Mouse (Mus musculus) embryonic stem cell, embryonic (primary cell): Measurements from ENCODE around the gene Ak9.

Source experiments
- CTCF ChIA-PET, 4 experiments: fragments of 300-600 bp in 2 of 4; fragments of 350-600 bp in 2 of 4; sonication (Branson Sonifier 250); formaldehyde crosslinking; loops; one replicate each; lab custom pipeline; 2022; ENCODE audit warnings: inconsistent platforms in 2 of 4; lab: Charles Lee
- POLR2A ChIA-PET, 4 experiments: fragments of 300-600 bp in 2 of 4; fragments of 350-600 bp in 2 of 4; sonication (Branson Sonifier 250); formaldehyde crosslinking; loops; one replicate each; lab custom pipeline; 2022; ENCODE audit warnings: antibody characterized with exemption in 4 of 4, inconsistent platforms in 1 of 4; lab: Charles Lee

Gene Ak9

GRCm38 (mm10) chr10:41461057-41461722 is 157.4 kb downstream of the Ak9 start:
- ChIA-PET CTCF (interaction anchor here in 2 of 4 experiments (0.5 to 1.0 kb wide), 3 partner anchors 10 to 26 kb away, joined by 3 to 4 read pairs (median 3); no protein-coding TSS in a partner anchor), POLR2A (interaction anchor here (0.7 to 13.5 kb wide), 17 partner anchors 7 to 45 kb away, joined by 3 to 159 read pairs (median 9); partner anchors contain the start of genes Zbtb24 (in 4 of the 4), Mical1 (in 2 of the 4), Ppil6 (in 1 of the 4) and Smpd2 (in 1 of the 4))

- POLR2A ChIA-PET = interaction anchor here in 3 of 4 experiments (0.6 to 13.5 kb wide), 21 partner anchors 9 to 1206 kb away, joined by 3 to 159 read pairs (median 5); partner anchors contain the start of genes Zbtb24 (in 3 of the 3), Cd164 (in 2 of the 3), Mical1 (in 2 of the 3) and Ppil6 (in 1 of the 3)
- CTCF ChIA-PET = interaction anchor here in 1 of 4 experiments (1.1 kb wide), 1 partner anchor 41 kb away, joined by 4 read pairs; no protein-coding TSS in a partner anchor
Observed at GRCm38 (mm10) chr10:41464401-41464955, 160.7 kb downstream of the Ak9 start.

GRCm38 (mm10) chr10:41467325-41467724 is 163.5 kb downstream of the Ak9 start:
- ChIA-PET CTCF (interaction anchor here (0.6 to 1.6 kb wide), 11 partner anchors 9 to 612 kb away, joined by 3 to 9 read pairs (median 4); partner anchors contain the start of gene Mical1 (in 1 of the 4)), POLR2A (interaction anchor here (0.5 to 2.6 kb wide), 71 partner anchors 8 to 1731 kb away, joined by 3 to 70 read pairs (median 5); partner anchors contain the start of genes Zbtb24 (in 4 of the 4), Cd164 (in 3 of the 4), Mical1 (in 3 of the 4) and Ppil6 (in 3 of the 4))

- ChIA-PET POLR2A (interaction anchor here in 2 of 4 experiments (0.6 to 15.8 kb wide), 15 partner anchors 10 to 279 kb away, joined by 3 to 159 read pairs (median 6); partner anchors contain the start of genes Cd164 (in 2 of the 2), Zbtb24 (in 2 of the 2), Ppil6 (in 1 of the 2) and Smpd2 (in 1 of the 2)), CTCF (interaction anchor here in 1 of 4 experiments (1.3 kb wide), 1 partner anchor 167 kb away, joined by 3 read pairs; the partner anchor contains the start of gene Ak9)
Observed at GRCm38 (mm10) chr10:41470693-41471092, 166.9 kb downstream of the Ak9 start.

DNA sequence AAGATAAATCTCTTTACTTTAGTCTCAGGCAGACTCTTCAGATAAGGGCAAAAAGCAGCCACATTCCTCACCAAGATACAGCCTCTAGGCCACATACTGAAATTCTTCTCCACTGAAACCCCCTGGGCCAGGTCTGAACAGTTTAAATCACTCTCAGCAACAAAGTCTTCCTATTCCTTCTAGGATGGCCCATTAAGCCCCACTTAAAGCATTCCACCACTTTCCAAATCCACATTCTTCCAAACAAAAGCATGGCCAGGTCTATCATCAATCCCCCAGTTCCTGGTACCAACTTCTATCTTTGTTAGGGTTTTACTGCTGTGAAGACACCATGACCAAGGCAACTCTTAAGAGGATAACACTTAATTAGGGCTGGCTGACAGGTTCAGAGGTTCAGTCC is 168.8 kb downstream of the Ak9 start:
- POLR2A ChIA-PET = interaction anchor here in 3 of 4 experiments (0.9 to 15.8 kb wide), 20 partner anchors 9 to 47 kb away, joined by 3 to 159 read pairs (median 5); partner anchors contain the start of genes Zbtb24 (in 3 of the 3), Cd164 (in 1 of the 3), Ppil6 (in 1 of the 3) and Smpd2 (in 1 of the 3)
- CTCF ChIA-PET = no interaction called here

- CTCF ChIA-PET = no interaction called here
- POLR2A ChIA-PET = interaction anchor here in 3 of 4 experiments (0.6 to 15.8 kb wide), 20 partner anchors 8 to 237 kb away, joined by 3 to 159 read pairs (median 4); partner anchors contain the start of genes Zbtb24 (in 3 of the 3), Ppil6 (in 2 of the 3), Smpd2 (in 2 of the 3) and Cd164 (in 1 of the 3)
Observed at GRCm38 (mm10) chr10:41472962-41473481, 169.2 kb downstream of the Ak9 start.

DNA sequence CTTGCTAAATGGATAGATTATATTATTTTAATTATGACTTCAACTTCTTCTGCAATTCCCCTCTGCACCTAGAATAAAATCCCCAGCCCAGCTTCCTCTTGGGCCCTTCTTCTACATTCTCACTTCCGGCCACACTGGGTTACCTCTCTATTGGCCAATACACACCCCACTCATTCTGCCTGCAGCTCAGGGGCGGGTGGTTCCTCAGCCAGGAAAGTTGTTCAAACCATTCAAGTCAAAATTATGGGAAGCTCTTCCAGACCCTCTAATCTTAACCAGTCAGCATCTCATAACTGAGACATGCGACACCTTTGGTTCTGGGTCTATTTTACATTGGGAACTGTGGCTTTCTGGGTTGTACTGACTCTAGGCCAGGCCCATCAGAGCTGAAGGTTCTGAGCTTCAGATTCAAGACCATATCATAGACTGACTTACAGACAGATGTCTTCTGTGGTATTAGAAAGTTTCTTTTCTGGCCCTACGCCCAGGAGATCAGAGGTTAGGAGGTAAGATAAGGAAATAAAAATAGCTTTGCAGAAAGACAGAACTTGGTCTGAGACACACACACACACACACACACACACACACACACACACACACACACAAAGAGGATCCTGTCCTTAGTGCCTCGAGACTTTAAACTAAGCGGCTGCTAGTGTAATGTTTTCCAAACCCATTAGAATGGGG is 170.1 kb downstream of the Ak9 start:
- ChIA-PET CTCF (interaction anchor here in 1 of 4 experiments (0.6 kb wide), 1 partner anchor 203 kb away, joined by 3 read pairs; no protein-coding TSS in a partner anchor), POLR2A (interaction anchor here in 3 of 4 experiments (0.6 to 15.8 kb wide), 18 partner anchors 8 to 236 kb away, joined by 3 to 159 read pairs (median 4); partner anchors contain the start of genes Zbtb24 (in 3 of the 3), Cd164 (in 2 of the 3), Ppil6 (in 1 of the 3) and Smpd2 (in 1 of the 3))

- CTCF ChIA-PET = interaction anchor here in 2 of 4 experiments (0.7 to 1.4 kb wide), 2 partner anchors 40 to 205 kb away, joined by 3 read pairs; no protein-coding TSS in a partner anchor
- POLR2A ChIA-PET = interaction anchor here in 3 of 4 experiments (0.7 to 15.8 kb wide), 11 partner anchors 8 to 291 kb away, joined by 3 to 159 read pairs (median 12); partner anchors contain the start of genes Zbtb24 (in 2 of the 3), Cd164 (in 1 of the 3), Ppil6 (in 1 of the 3) and Smpd2 (in 1 of the 3)
Observed at GRCm38 (mm10) chr10:41474981-41475391, 171.2 kb downstream of the Ak9 start.

- CTCF ChIA-PET = interaction anchor here in 2 of 4 experiments (0.6 to 1.7 kb wide), 4 partner anchors 9 to 172 kb away, joined by 3 to 8 read pairs (median 4); partner anchors contain the start of gene Ak9 (in 1 of the 2)
- POLR2A ChIA-PET = interaction anchor here in 3 of 4 experiments (0.5 to 15.8 kb wide), 24 partner anchors 9 to 1218 kb away, joined by 3 to 159 read pairs (median 10); partner anchors contain the start of genes Zbtb24 (in 3 of the 3), Cd164 (in 2 of the 3), Ppil6 (in 2 of the 3) and Smpd2 (in 2 of the 3)
Observed at GRCm38 (mm10) chr10:41476171-41477017, 172.6 kb downstream of the Ak9 start, which contains the start of gene Mical1. TSS of gene Mical1 (plus strand) at chr10:41476314.

GRCm38 (mm10) chr10:41477018-41477277 is 173.2 kb downstream of the Ak9 start:
- ChIA-PET POLR2A (interaction anchor here in 3 of 4 experiments (0.5 to 15.8 kb wide), 21 partner anchors 9 to 1218 kb away, joined by 4 to 159 read pairs (median 12); partner anchors contain the start of genes Cd164 (in 2 of the 3), Zbtb24 (in 2 of the 3), Ppil6 (in 1 of the 3) and Smpd2 (in 1 of the 3)), CTCF (interaction anchor here in 1 of 4 experiments (1.2 to 1.7 kb wide), 2 partner anchors 9 to 29 kb away, joined by 4 to 8 read pairs; no protein-coding TSS in a partner anchor)

DNA sequence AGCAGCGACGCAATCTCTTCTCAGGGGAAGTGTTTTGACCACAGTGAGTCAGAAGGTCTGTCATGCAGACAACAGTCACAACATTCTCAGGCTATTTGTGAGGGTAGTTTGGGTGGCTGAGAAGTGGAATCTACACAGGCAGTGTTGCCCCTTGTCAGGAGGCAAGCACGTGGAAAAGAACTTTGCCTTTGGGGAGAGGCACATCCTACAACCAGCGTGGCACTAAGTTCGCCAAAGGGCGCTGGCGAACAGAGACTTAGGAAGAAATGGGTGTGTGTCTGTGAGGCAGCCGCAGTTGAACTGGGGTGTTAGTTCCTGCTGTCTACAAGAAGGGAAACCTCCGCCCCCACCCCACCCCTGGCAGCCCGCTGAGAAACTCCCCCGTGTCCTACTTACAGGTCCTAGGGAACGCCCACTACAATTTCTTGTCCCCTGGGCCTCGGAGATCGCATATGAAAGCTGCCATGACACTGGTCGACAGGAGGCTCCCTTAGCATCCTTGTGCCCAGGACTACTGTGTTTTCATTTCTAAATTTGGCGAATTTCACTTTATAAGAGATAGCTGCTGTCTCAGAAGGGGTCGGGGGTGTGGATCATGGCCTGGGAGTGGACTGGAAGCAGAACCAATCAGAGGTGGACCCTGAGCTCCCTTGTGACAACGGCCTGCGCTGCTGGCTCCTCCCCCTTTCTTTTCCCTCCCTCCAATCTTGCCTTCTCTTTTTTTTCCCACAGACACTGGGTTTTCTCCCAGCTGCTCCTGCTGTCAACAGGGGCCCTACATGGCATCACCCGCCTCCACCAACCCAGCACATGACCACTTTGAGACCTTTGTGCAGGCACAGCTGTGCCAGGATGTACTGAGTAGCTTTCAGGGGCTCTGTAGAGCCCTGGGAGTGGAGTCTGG is 173.8 kb downstream of the Ak9 start:
- ChIA-PET POLR2A (interaction anchor here (0.5 to 15.8 kb wide), 37 partner anchors 8 to 1219 kb away, joined by 3 to 159 read pairs (median 5); partner anchors contain the start of genes Cd164 (in 3 of the 4), Ppil6 (in 2 of the 4), Smpd2 (in 2 of the 4) and Zbtb24 (in 2 of the 4)), CTCF (interaction anchor here in 2 of 4 experiments (0.5 to 2.4 kb wide), 8 partner anchors 10 to 1131 kb away, joined by 3 to 13 read pairs (median 4); partner anchors contain the start of genes Ppil6 (in 1 of the 2) and Smpd2 (in 1 of the 2))

DNA sequence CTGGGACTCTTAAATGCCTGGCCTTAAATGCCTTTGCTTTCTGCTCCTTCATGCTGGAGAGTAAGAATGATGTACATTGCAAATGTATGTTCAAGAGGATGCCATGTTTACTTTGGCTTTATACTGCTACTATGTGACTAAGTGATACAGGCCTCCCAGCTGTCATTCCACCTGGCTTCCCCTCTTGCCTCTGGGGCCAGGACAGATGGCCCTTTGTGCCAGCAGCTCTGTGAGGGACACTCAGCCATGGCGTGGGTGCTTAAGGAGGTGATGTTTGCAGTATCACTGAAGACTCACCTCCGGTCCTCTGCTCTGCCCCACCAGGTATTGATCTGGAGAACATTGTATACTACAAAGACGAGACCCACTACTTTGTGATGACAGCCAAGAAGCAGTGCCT is 176.2 kb downstream of the Ak9 start:
- ChIA-PET CTCF (interaction anchor here in 1 of 4 experiments (0.6 kb wide), 1 partner anchor 87 kb away, joined by 5 read pairs; no protein-coding TSS in a partner anchor), POLR2A (interaction anchor here in 3 of 4 experiments (0.8 to 15.8 kb wide), 18 partner anchors 8 to 48 kb away, joined by 3 to 159 read pairs (median 11); partner anchors contain the start of genes Ppil6 (in 3 of the 3), Smpd2 (in 3 of the 3), Zbtb24 (in 3 of the 3) and Cd164 (in 2 of the 3))

GRCm38 (mm10) chr10:41480938-41481880 is 177.4 kb downstream of the Ak9 start:
- ChIA-PET CTCF (interaction anchor here in 2 of 4 experiments (0.5 to 1.3 kb wide), 7 partner anchors 21 to 510 kb away, joined by 3 to 5 read pairs (median 3); partner anchors contain the start of gene Zbtb24 (in 1 of the 2)), POLR2A (interaction anchor here (0.5 to 15.8 kb wide), 29 partner anchors 7 to 517 kb away, joined by 3 to 159 read pairs (median 5); partner anchors contain the start of genes Ppil6 (in 3 of the 4), Smpd2 (in 3 of the 4), Zbtb24 (in 3 of the 4) and Cd164 (in 2 of the 4))
